Mouse (Mus musculus) embryonic fibroblast, embryonic 13.5 days (primary cell): ENCODE data around the gene Ajm1.

Source experiments
- CTCF ChIP-seq: IDR thresholded peaks from 2 replicates; pipeline ENCODE4 v1.5.1; 2011; ENCODE audit warnings: mild to moderate bottlenecking, control low read depth, low read length, moderate library complexity, borderline replicate concordance; ENCODE audit not compliant: insufficient read depth
- POLR2A ChIP-seq: IDR thresholded peaks from 2 replicates; pipeline ENCODE4 v1.6.1; 2011; ENCODE audit warnings: low read depth, mild to moderate bottlenecking, control low read depth, low read length, moderate library complexity

DNA sequence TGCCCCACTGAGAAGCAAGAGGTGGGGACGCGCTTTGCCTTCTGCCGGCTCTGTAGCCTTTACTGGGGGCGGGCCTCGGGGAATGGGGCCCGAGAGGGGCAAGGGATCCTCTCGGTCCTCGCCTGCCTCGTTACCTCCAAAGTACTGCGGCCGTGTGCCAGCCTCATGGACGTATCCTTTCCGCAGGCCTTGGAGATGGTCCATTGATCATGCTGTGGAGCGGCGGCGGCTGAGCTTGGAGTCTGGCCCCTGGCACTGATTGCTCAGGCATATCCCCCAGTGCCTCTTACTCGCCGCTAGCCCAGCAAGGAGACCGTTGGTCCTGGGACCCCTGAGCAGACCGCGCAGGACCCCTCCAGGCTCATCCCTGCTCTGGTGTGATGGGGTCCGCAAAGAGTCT, 34.8 kb upstream of the Ajm1 start:
- TF ChIP-seq POLR2A = no peak
- TF ChIP-seq CTCF = no peak
